Mouse (Mus musculus) lung, adult 18-20 months (tissue): ENCODE data around the gene Rora.
A peak's percentile ranks its signal among the peaks of the same experiment; 100 is the strongest.

Experiments used
- DNase-seq, 2 experiments: peaks; one replicate each; pipeline ENCODE4 v3.0.0; 2022; ENCODE audit warnings: mixed read lengths in 2 of 2

Rora gene

GRCm38 (mm10) chr9:68892859-68893258 lies 239.3 kb downstream of the Rora start:
- no peak for DNase-seq

- DNase-seq, result peak in 1 of 2 experiments; percentile 23
Measured at GRCm38 (mm10) chr9:68898286-68898685, 244.7 kb downstream of the Rora start.

GRCm38 (mm10) chr9:68899525-68900222 lies 246.1 kb downstream of the Rora start:
- DNase-seq, result no peak

GRCm38 (mm10) chr9:68906361-68906883 lies 252.8 kb downstream of the Rora start:
- no peak for DNase-seq

GRCm38 (mm10) chr9:68912483-68913151 lies 259.0 kb downstream of the Rora start:
- peak in 1 of 2 experiments; percentile 21 for DNase-seq

- no peak for DNase-seq
Measured at GRCm38 (mm10) chr9:68913191-68913697, 259.7 kb downstream of the Rora start.

GRCm38 (mm10) chr9:68914541-68915275 lies 261.1 kb downstream of the Rora start:
- peak; percentile 58 to 65 for DNase-seq

- no peak for DNase-seq
Measured at GRCm38 (mm10) chr9:68916741-68917140, 263.2 kb downstream of the Rora start.

- DNase-seq, result no peak
Measured at GRCm38 (mm10) chr9:68923128-68923601, 269.6 kb downstream of the Rora start.

GRCm38 (mm10) chr9:68926406-68926805 lies 272.8 kb downstream of the Rora start:
- DNase-seq, result no peak

GRCm38 (mm10) chr9:68933159-68933558 lies 279.6 kb downstream of the Rora start:
- no peak for DNase-seq

- DNase-seq, result no peak
Measured at GRCm38 (mm10) chr9:68934238-68934637, 280.7 kb downstream of the Rora start.

GRCm38 (mm10) chr9:68935611-68936010 lies 282.0 kb downstream of the Rora start:
- DNase-seq, result no peak

GRCm38 (mm10) chr9:68941037-68941436 lies 287.5 kb downstream of the Rora start:
- peak in 1 of 2 experiments; percentile 24 for DNase-seq

GRCm38 (mm10) chr9:68942595-68943011 lies 289.0 kb downstream of the Rora start:
- DNase-seq, result no peak

GRCm38 (mm10) chr9:68944026-68944425 lies 290.4 kb downstream of the Rora start:
- DNase-seq, result peak in 1 of 2 experiments; percentile 25

GRCm38 (mm10) chr9:68947707-68948106 lies 294.1 kb downstream of the Rora start:
- DNase-seq, result no peak

- no peak for DNase-seq
Measured at GRCm38 (mm10) chr9:68948141-68948540, 294.6 kb downstream of the Rora start.

GRCm38 (mm10) chr9:68956210-68956874 lies 302.8 kb downstream of the Rora start:
- DNase-seq, result peak; percentile 10 to 28

- DNase-seq, result peak; percentile 50 to 54
Measured at GRCm38 (mm10) chr9:68956938-68957573, 303.5 kb downstream of the Rora start.

GRCm38 (mm10) chr9:68957793-68958192 lies 304.2 kb downstream of the Rora start:
- DNase-seq, result no peak

GRCm38 (mm10) chr9:68958919-68959318 lies 305.3 kb downstream of the Rora start:
- peak; percentile 16 to 32 for DNase-seq
